Mouse (Mus musculus) ES-Bruce4 (cell line): Measurements from ENCODE around the gene Lgi1. TPM values are rescaled to one million over a fixed set of nuclear protein-coding genes. Genes with fewer than 3 reads are reported as not detected.

Source experiments
- H3K27ac ChIP-seq: 2 replicates; pipeline ENCODE4 v1.5.1; 2012; ENCODE audit warnings: low read length, inconsistent platforms; ENCODE audit not compliant: insufficient read depth
- H3K27me3 ChIP-seq: 2 replicates; pipeline ENCODE4 v1.6.1; 2012; ENCODE audit warnings: mild to moderate bottlenecking, low read length, inconsistent platforms; ENCODE audit not compliant: control insufficient read depth, poor library complexity, insufficient read depth, severe bottlenecking
- H3K36me3 ChIP-seq: 2 replicates; pipeline ENCODE4 v1.6.1; 2012; ENCODE audit warnings: inconsistent platforms, mild to moderate bottlenecking, low read length, moderate library complexity; ENCODE audit not compliant: control insufficient read depth, poor library complexity, insufficient read depth, severe bottlenecking
- H3K4me1 ChIP-seq: one replicate; pipeline ENCODE4 v1.8.1; 2011; ENCODE audit warnings: low read length; ENCODE audit not compliant: control insufficient read depth, insufficient read depth
- H3K4me3 ChIP-seq: 2 replicates; pipeline ENCODE4 v1.5.1; 2011; ENCODE audit warnings: low read depth, mild to moderate bottlenecking, low read length
- H3K9ac ChIP-seq: 2 replicates; pipeline ENCODE4 v1.6.1; 2012; ENCODE audit warnings: low read depth, mild to moderate bottlenecking, inconsistent platforms; ENCODE audit not compliant: poor library complexity, severe bottlenecking
- H3K9me3 ChIP-seq: replicated peaks from 2 replicates; pipeline ENCODE4 v1.6.1; 2012; ENCODE audit warnings: mild to moderate bottlenecking, low read length, inconsistent platforms; ENCODE audit not compliant: control insufficient read depth, poor library complexity, insufficient read depth, severe bottlenecking
- CTCF ChIP-seq: IDR thresholded peaks from one replicate; pipeline ENCODE4 v1.8.1; 2011; ENCODE audit warnings: low read depth, low read length
- EP300 ChIP-seq: IDR thresholded peaks from 2 replicates; pipeline ENCODE4 v1.6.1; 2011; ENCODE audit warnings: low read depth, low read length; ENCODE audit not compliant: insufficient read depth
- POLR2A ChIP-seq: IDR thresholded peaks from one replicate; pipeline ENCODE4 v1.8.1; 2011; ENCODE audit warnings: low read length; ENCODE audit not compliant: insufficient read depth
- polyA plus RNA-seq: library from polyadenylated mRNA; stranded (reverse); fragments of >200 nt; gene quantifications from 2 replicates; pipeline ENCODE4 v1.2.4, GENCODE M21; 2011; ENCODE audit warnings: low read depth; ENCODE audit not compliant: missing spikeins, insufficient read depth, insufficient read length

Lgi1 gene
- polyA plus RNA-seq, 1 experiment, result 32.6 TPM

DNA sequence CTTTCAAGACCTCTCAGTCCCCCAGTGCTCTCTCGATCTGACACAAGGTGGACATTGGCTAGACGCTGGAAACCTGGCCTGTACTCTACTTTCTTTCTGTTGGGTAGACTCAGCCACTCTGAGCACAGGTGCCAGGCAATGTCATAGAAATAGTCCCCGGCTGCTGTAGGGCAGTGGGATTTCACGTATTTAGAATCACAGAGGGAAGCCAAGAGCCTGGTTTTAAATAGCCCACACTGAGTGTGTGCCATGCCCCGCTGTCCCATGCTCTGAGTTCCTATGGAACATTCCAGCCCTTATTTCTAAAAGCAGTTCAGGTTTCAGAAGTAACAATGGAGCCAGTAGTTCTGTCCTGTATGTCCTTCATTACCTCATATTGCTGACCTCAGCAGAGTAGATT lies 3.1 kb downstream of the Lgi1 start:
- no peak overlapping the region for H3K27ac ChIP-seq

DNA sequence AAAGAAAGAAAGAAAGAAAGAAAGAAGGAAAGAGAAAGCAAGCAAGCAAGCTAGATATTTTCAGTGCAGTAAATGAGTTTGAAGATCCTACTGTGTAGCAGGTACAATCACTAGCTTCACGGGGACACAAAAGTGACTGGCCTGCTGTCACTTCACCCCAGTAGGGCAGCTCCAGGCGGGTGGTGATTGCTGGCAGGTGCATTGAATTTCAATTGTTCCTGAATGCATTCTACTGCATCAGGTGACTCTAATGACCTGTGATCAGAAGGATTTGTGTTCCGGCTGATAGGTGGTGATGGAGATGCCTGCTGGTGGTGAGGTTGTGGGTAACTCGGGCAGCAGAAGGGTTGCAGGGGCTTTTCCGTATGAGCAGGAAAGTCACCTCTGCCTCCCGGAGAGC lies 6.7 kb downstream of the Lgi1 start:
- Histone ChIP-seq H3K9me3 (no peaks in the 10 kb centered on the region), H3K4me1 (no peaks in the 10 kb centered on the region), H3K4me3 (no peak overlapping the region), H3K27ac (no peak overlapping the region), H3K27me3 (0 out of 2 replicates have a peak, but pooled peaks cover 2% of the 10 kb centered on the region), H3K36me3 (no peaks in the 10 kb centered on the region), H3K9ac (no peak overlapping the region)
- TF ChIP-seq POLR2A (no peak), EP300 (no peak), CTCF (no peak)

More for the DNA sequence above, 3.1 kb downstream of the Lgi1 start:
- Histone ChIP-seq H3K9me3 (no peaks in the 10 kb centered on the region), H3K4me3 (no peak overlapping the region), H3K9ac (no peak overlapping the region), H3K4me1 (no peaks in the 10 kb centered on the region), H3K36me3 (no peaks in the 10 kb centered on the region), H3K27me3 (no peaks in the 10 kb centered on the region)
- TF ChIP-seq CTCF (no peak), POLR2A (no peak), EP300 (no peak)

- H3K27me3 ChIP-seq, result 0 out of 2 replicates have a peak, but pooled peaks cover 2% of the 10 kb centered on the region
Observed at GRCm38 (mm10) chr19:38273820-38274219, 9.5 kb downstream of the Lgi1 start.

DNA sequence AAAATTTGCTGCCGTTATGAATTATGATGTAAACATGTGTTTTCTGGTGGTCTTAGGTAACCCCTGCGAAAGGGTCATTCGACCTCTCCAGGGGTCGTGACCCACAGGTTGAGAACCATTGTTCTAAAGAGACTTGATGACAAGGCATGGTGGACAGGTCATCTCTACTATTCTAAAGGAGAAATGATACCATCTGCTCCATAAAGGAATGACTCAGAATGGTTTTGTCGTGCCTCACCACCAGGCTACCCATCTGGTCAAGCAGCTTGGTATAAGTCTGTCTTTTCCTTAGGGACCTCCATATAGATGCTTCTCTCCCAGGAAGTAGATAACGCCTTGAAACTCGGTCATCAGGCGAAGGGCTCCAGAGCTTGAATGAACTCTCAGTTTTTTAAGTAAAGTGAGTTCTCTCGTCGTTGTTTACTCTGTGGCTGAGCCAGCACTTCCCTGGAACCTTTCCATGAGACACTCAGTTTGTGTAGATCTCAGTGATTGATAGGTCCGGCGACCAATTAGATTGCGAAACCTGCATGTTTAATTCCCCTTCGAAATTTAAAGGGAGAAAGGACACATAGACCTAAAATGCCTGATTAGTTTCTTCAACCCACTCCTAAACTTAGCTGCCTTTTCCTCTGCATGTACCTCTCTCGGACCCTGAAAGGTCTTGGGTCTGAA lies 10.5 kb downstream of the Lgi1 start:
- H3K4me1 ChIP-seq, result no peaks in the 10 kb centered on the region
- no peak overlapping the region for H3K9ac ChIP-seq
- 0 out of 2 replicates have a peak, but pooled peaks cover 2% of the 10 kb centered on the region for H3K27me3 ChIP-seq
- H3K4me3 ChIP-seq, result no peak overlapping the region
- H3K27ac ChIP-seq, result no peak overlapping the region
- H3K36me3 ChIP-seq, result no peaks in the 10 kb centered on the region
- no peaks in the 10 kb centered on the region for H3K9me3 ChIP-seq
- TF ChIP-seq POLR2A (no peak), CTCF (no peak), EP300 (no peak)

More at GRCm38 (mm10) chr19:38273820-38274219, 9.5 kb downstream of the Lgi1 start:
- Histone ChIP-seq H3K9me3 (no peaks in the 10 kb centered on the region), H3K36me3 (no peaks in the 10 kb centered on the region), H3K4me1 (no peaks in the 10 kb centered on the region), H3K27ac (no peak overlapping the region), H3K4me3 (no peak overlapping the region), H3K9ac (no peak overlapping the region)
- no peak for TF ChIP-seq EP300
- TF ChIP-seq CTCF, result no peak
- TF ChIP-seq POLR2A, result no peak

- TF ChIP-seq EP300 (no peak), POLR2A (no peak), CTCF (no peak)
- Histone ChIP-seq H3K9me3 (no peaks in the 10 kb centered on the region), H3K27me3 (0 out of 2 replicates have a peak, but pooled peaks cover 2% of the 10 kb centered on the region), H3K36me3 (no peaks in the 10 kb centered on the region), H3K4me1 (no peaks in the 10 kb centered on the region), H3K4me3 (no peak overlapping the region), H3K27ac (no peak overlapping the region), H3K9ac (no peak overlapping the region)
Observed at GRCm38 (mm10) chr19:38276226-38276625, 11.9 kb downstream of the Lgi1 start.

DNA sequence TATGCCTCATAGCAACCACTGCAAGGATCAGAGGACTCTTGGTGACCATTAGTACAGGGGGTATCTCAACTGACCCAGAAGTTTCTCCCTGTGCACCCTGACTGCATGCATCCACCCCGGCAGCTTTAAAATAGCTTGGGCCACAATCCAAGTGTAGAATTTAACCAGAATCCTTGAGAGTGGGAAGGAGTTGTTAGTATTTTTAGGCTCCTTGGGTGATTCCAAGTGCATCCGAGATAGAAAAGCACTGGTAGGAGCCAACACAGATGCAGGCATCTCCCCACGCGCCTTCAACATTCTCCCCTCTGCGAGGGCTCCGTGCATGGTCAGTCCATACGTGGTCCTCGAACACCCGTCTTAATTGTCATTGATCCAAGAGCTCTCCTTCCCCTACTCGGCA lies 15.9 kb downstream of the Lgi1 start:
- Histone ChIP-seq H3K9me3 (no peaks in the 10 kb centered on the region), H3K4me3 (no peak overlapping the region), H3K27me3 (0 out of 2 replicates have a peak, but pooled peaks cover 2% of the 10 kb centered on the region), H3K36me3 (no peaks in the 10 kb centered on the region), H3K9ac (no peak overlapping the region), H3K27ac (no peak overlapping the region), H3K4me1 (no peaks in the 10 kb centered on the region)
- no peak for TF ChIP-seq POLR2A
- TF ChIP-seq CTCF, result no peak
- TF ChIP-seq EP300, result no peak
